Mouse (Mus musculus) small intestine, adult 2 months (tissue): ENCODE data around the gene Depdc7. TPM values are rescaled to one million over a fixed set of nuclear protein-coding genes. Genes with fewer than 3 reads are reported as not detected.

Experiments used
- H3K27ac ChIP-seq: fragments of 200-500 bp; 2 replicates; pipeline ENCODE4 v1.5.1; 2012; ENCODE audit warnings: low read depth, low read length, control low read depth, inconsistent platforms; ENCODE audit not compliant: insufficient read depth
- H3K27me3 ChIP-seq: fragments of 200-500 bp; 2 replicates; pipeline ENCODE4 v1.6.1; 2012; ENCODE audit warnings: mild to moderate bottlenecking, moderate library complexity, low read length, inconsistent platforms; ENCODE audit not compliant: control insufficient read depth, insufficient read depth
- H3K36me3 ChIP-seq: fragments of 200-500 bp; 2 replicates; pipeline ENCODE4 v1.6.1; 2012; ENCODE audit warnings: mild to moderate bottlenecking, low read length, control low read depth, inconsistent platforms; ENCODE audit not compliant: control insufficient read depth, insufficient read depth
- H3K4me1 ChIP-seq: fragments of 200-500 bp; 2 replicates; pipeline ENCODE4 v1.6.1; 2012; ENCODE audit warnings: low read length, inconsistent platforms, mixed read lengths; ENCODE audit not compliant: control insufficient read depth, insufficient read depth, insufficient read length
- H3K4me3 ChIP-seq: fragments of 200-500 bp; 2 replicates; pipeline ENCODE4 v1.5.1; 2012; ENCODE audit warnings: low read depth, mild to moderate bottlenecking, control low read depth, inconsistent platforms, low read length, moderate library complexity
- CTCF ChIP-seq: fragments of 200-500 bp; IDR thresholded peaks from 2 replicates; pipeline ENCODE4 v1.5.1; 2012; ENCODE audit warnings: low read depth, mild to moderate bottlenecking, control low read depth, inconsistent platforms, low read length, moderate library complexity, mixed read lengths; ENCODE audit not compliant: insufficient replicate concordance, insufficient read length; ENCODE audit errors: extremely low read depth
- POLR2A ChIP-seq: fragments of 200-500 bp; IDR thresholded peaks from 2 replicates; pipeline ENCODE4 v1.6.1; 2012; ENCODE audit warnings: low read depth, mild to moderate bottlenecking, control low read depth, inconsistent platforms, low read length, moderate library complexity
- WGBS: fragments of 180-500 bp; shearing (Covaris S2); methylation state at CpG from one replicate; pipeline ENCODE4 v1.1.7; 2018; 5-methylcytosine and 5-hydroxymethylcytosine counted together
- polyA plus RNA-seq: library from polyadenylated mRNA; depleted of rRNA; stranded (reverse); fragments of >200 nt; gene quantifications from 2 replicates; pipeline ENCODE4 v1.2.3, GENCODE M21; 2012

Depdc7 gene
- polyA plus RNA-seq, 1 experiment: 15.7 TPM

GRCm38 (mm10) chr2:104746251-104746650, 3.6 kb upstream of the Depdc7 start:
- 44% methylated on average over 8 of the region's 8 CpGs for WGBS
- H3K4me3 ChIP-seq: no peak overlapping the region
- no peak overlapping the region for H3K27ac ChIP-seq
- H3K36me3 ChIP-seq: no peaks in the 10 kb centered on the region
- TF ChIP-seq CTCF: no peak
- no peak for TF ChIP-seq POLR2A
- H3K27me3 ChIP-seq: no peaks in the 10 kb centered on the region
- H3K4me1 ChIP-seq: peaks cover 5% of the 10 kb centered on the region; the same call in 1 of the 2 replicates

GRCm38 (mm10) chr2:104743971-104744370, 1.3 kb upstream of the Depdc7 start:
- peaks cover 8% of the 10 kb centered on the region; the same call in 1 of the 2 replicates for H3K4me1 ChIP-seq
- no peak; the same call in 1 of the 2 replicates for TF ChIP-seq CTCF
- no peak for TF ChIP-seq POLR2A

GRCm38 (mm10) chr2:104743160-104743559, 482 bp upstream of the Depdc7 start:
- Histone ChIP-seq H3K27ac (peak overlapping the region; percentile 97), H3K27me3 (no peaks in the 10 kb centered on the region), H3K4me3 (peak overlapping the region; percentile 93), H3K36me3 (no peaks in the 10 kb centered on the region), H3K4me1 (peaks cover 3% of the 10 kb centered on the region; the same call in 1 of the 2 replicates)
- WGBS: 13% methylated on average over 7 of the region's 7 CpGs
- TF ChIP-seq CTCF (no peak), POLR2A (no peak)

More at GRCm38 (mm10) chr2:104743971-104744370, 1.3 kb upstream of the Depdc7 start:
- Histone ChIP-seq H3K4me3 (no peak overlapping the region), H3K27me3 (no peaks in the 10 kb centered on the region), H3K36me3 (no peaks in the 10 kb centered on the region), H3K27ac (no peak overlapping the region)
- WGBS: 45% methylated on average over 5 of the region's 5 CpGs

- Histone ChIP-seq H3K4me1 (peaks cover 3% of the 10 kb centered on the region; the same call in 1 of the 2 replicates), H3K36me3 (no peaks in the 10 kb centered on the region), H3K27ac (peak overlapping the region; percentile 97), H3K4me3 (peak overlapping the region; percentile 93), H3K27me3 (no peaks in the 10 kb centered on the region)
- WGBS: 3% methylated on average over 45 of the region's 46 CpGs
- TF ChIP-seq POLR2A (no peak), CTCF (no peak)
Observed at GRCm38 (mm10) chr2:104741896-104742740, 560 bp downstream of the Depdc7 start.

- H3K4me3 ChIP-seq: peak overlapping the region; percentile 61
- 43% methylated on average over 7 of the region's 7 CpGs for WGBS
Observed at GRCm38 (mm10) chr2:104741015-104741758, 1.5 kb downstream of the Depdc7 start.

GRCm38 (mm10) chr2:104740248-104740949, 2.3 kb downstream of the Depdc7 start:
- TF ChIP-seq CTCF: no peak
- TF ChIP-seq POLR2A: no peak
- Histone ChIP-seq H3K4me3 (no peak overlapping the region), H3K27ac (peak overlapping the region; percentile 84), H3K36me3 (no peaks in the 10 kb centered on the region), H3K27me3 (no peaks in the 10 kb centered on the region), H3K4me1 (peaks cover 3% of the 10 kb centered on the region; the same call in 1 of the 2 replicates)
- WGBS: 30% methylated on average over 7 of the region's 7 CpGs

More at GRCm38 (mm10) chr2:104741015-104741758, 1.5 kb downstream of the Depdc7 start:
- H3K4me1 ChIP-seq: peaks cover 3% of the 10 kb centered on the region; the same call in 1 of the 2 replicates
- no peaks in the 10 kb centered on the region for H3K27me3 ChIP-seq
- H3K36me3 ChIP-seq: no peaks in the 10 kb centered on the region
- H3K27ac ChIP-seq: peak overlapping the region; percentile 84
- TF ChIP-seq POLR2A (no peak), CTCF (no peak)
